Mouse (Mus musculus) retina, postnatal 7 days (tissue): ENCODE data around the gene Guca1b.

Source experiments
- DNase-seq: peaks from one replicate; pipeline ENCODE4 v3.0.0-alpha.2; 2012; ENCODE audit warnings: low read depth, low spot score

Guca1b gene

GRCm38 (mm10) chr17:47385145-47385544 is at the start of gene Guca1b:
Guca1b (plus strand) TSS chr17:47385393.
- peak; percentile 24 for DNase-seq

- no peak for DNase-seq
Measured at GRCm38 (mm10) chr17:47343121-47343520, 42.1 kb upstream of the Guca1b start.

- no peak for DNase-seq
Measured at GRCm38 (mm10) chr17:47349721-47350319, 35.4 kb upstream of the Guca1b start.

- peak; percentile 20 for DNase-seq
Measured at GRCm38 (mm10) chr17:47359964-47360363, 25.2 kb upstream of the Guca1b start.

GRCm38 (mm10) chr17:47361343-47361742 is 23.9 kb upstream of the Guca1b start:
- no peak for DNase-seq

GRCm38 (mm10) chr17:47368401-47369086 is 16.6 kb upstream of the Guca1b start, which contains the start of gene Mrps10:
Mrps10 (plus strand) TSS chr17:47368887.
- peak; percentile 83 for DNase-seq

- no peak for DNase-seq
Measured at GRCm38 (mm10) chr17:47369087-47369443, 16.1 kb upstream of the Guca1b start.

GRCm38 (mm10) chr17:47371451-47371850 is 13.7 kb upstream of the Guca1b start:
- peak; percentile 82 for DNase-seq

- DNase-seq: no peak
Measured at GRCm38 (mm10) chr17:47373991-47374390, 11.2 kb upstream of the Guca1b start.

- no peak for DNase-seq
Measured at GRCm38 (mm10) chr17:47376779-47377280, 8.4 kb upstream of the Guca1b start.

- no peak for DNase-seq
Measured at GRCm38 (mm10) chr17:47378133-47378532, 7.1 kb upstream of the Guca1b start.

GRCm38 (mm10) chr17:47381917-47382316 is 3.3 kb upstream of the Guca1b start:
- no peak for DNase-seq

- no peak for DNase-seq
Measured at GRCm38 (mm10) chr17:47383266-47383665, 1.9 kb upstream of the Guca1b start.

- no peak for DNase-seq
Measured at GRCm38 (mm10) chr17:47384064-47384463, 1.1 kb upstream of the Guca1b start.

- no peak for DNase-seq
Measured at GRCm38 (mm10) chr17:47386649-47387048, 1.5 kb downstream of the Guca1b start.

- no peak for DNase-seq
Measured at GRCm38 (mm10) chr17:47394223-47394869, 9.2 kb downstream of the Guca1b start.

GRCm38 (mm10) chr17:47395376-47395913 is 10.3 kb downstream of the Guca1b start:
- no peak for DNase-seq

- DNase-seq: no peak
Measured at GRCm38 (mm10) chr17:47399091-47399490, 13.9 kb downstream of the Guca1b start.

- DNase-seq: peak; percentile 61
Measured at GRCm38 (mm10) chr17:47400451-47400850, 15.3 kb downstream of the Guca1b start, which contains the start of gene Guca1a. Guca1a (minus strand) TSS chr17:47400584.

- no peak for DNase-seq
Measured at GRCm38 (mm10) chr17:47407717-47408557, 22.7 kb downstream of the Guca1b start.

- DNase-seq: no peak
Measured at GRCm38 (mm10) chr17:47408558-47408898, 23.3 kb downstream of the Guca1b start.
